Mouse (Mus musculus) G1E (cell line): Measurements from ENCODE around the gene Wwox. TPM values are rescaled to one million over a fixed set of nuclear protein-coding genes. Genes with fewer than 3 reads are reported as not detected.

Source experiments
- ATAC-seq: 2 replicates; pipeline ENCODE4 v1.8.0; 2016; ENCODE audit warnings: mild to moderate bottlenecking; ENCODE audit not compliant: insufficient number of reproducible peaks, poor library complexity, low FRiP score, severe bottlenecking; ENCODE audit errors: extremely low read depth
- DNase-seq: peaks from one replicate; pipeline ENCODE4 v3.0.0; 2012; ENCODE audit warnings: low spot score
- H3K27me3 ChIP-seq: 2 replicates; pipeline ENCODE4 v1.6.1; 2012; ENCODE audit warnings: mild to moderate bottlenecking, low read length, inconsistent platforms; ENCODE audit not compliant: insufficient read depth
- H3K36me3 ChIP-seq: replicated peaks from 2 replicates; pipeline ENCODE3; 2012; ENCODE audit warnings: mild to moderate bottlenecking, inconsistent platforms
- H3K4me1 ChIP-seq: 2 replicates; pipeline ENCODE4 v1.6.1; 2012; ENCODE audit warnings: low read depth, low read length, inconsistent platforms, mixed read lengths; ENCODE audit not compliant: insufficient read depth
- H3K4me3 ChIP-seq: 2 replicates; pipeline ENCODE4 v1.5.1; 2012; ENCODE audit warnings: low read depth, mild to moderate bottlenecking, inconsistent platforms, low read length, moderate library complexity, mixed read lengths
- H3K9me3 ChIP-seq: replicated peaks from 2 replicates; pipeline ENCODE4 v1.6.1; 2012; ENCODE audit warnings: inconsistent platforms
- CTCF ChIP-seq: IDR thresholded peaks from 2 replicates; pipeline ENCODE4 v1.5.1; 2012; ENCODE audit warnings: low read depth, low read length, inconsistent platforms, mixed read lengths
- GATA1 ChIP-seq: IDR thresholded peaks from 2 replicates; pipeline ENCODE4 v1.6.1; 2012; ENCODE audit warnings: borderline replicate concordance, low read length, inconsistent platforms, mixed read lengths
- GATA2 ChIP-seq: IDR thresholded peaks from 2 replicates; pipeline ENCODE4 v1.6.1; 2012; ENCODE audit warnings: low read depth, low read length, inconsistent platforms, borderline replicate concordance
- POLR2AphosphoS5 ChIP-seq: IDR thresholded peaks from 2 replicates; pipeline ENCODE4 v1.6.1; 2012; ENCODE audit warnings: low read depth, low read length, inconsistent platforms; ENCODE audit not compliant: insufficient replicate concordance
- TAL1 ChIP-seq: conservative IDR thresholded peaks from 2 replicates; pipeline ENCODE4 v1.6.1; 2012; ENCODE audit warnings: low read depth, low read length, inconsistent platforms, mixed read lengths
- polyA plus RNA-seq: library from polyadenylated mRNA; stranded (reverse); fragments of >175 nt; gene quantifications from 2 replicates; pipeline ENCODE4 v1.2.3, GENCODE M21; 2012
- total RNA-seq, 2 experiments: library from RNA; stranded (forward) in 1 of 2; stranded (reverse) in 1 of 2; fragments of 200-1000 nt in 1 of 2; fragments of >200 nt in 1 of 2; fragmentation: Nextera tagmentation in 1 of 2; gene quantifications; 2 replicates each; pipeline ENCODE4 v1.2.3; 2014 to 2017

Wwox gene
- total and polyA plus RNA-seq, 3 experiments = 5.8 to 33.9 (median 7.2) TPM

DNA sequence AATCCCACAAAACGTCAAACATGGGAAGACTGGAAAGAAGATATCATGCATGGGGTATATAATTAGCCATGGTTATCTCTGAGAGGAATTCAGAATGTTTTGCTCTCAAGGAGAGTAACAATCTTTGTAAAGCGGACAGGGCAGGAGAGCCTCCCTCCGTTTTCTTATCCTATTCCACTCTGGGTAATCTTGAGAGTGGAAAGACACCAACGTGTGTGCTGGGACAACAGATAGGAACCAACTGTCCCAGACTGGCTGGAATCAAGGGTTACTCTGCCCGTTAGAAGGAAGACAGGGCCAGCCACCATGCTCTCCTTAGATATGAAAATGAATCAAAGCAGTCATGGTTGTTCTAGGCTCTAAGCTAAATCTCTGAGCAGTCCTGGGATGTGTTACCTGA, 650.7 kb downstream of the Wwox start:
- DNase-seq (no peak), ATAC-seq (no peak)
- no peaks in the 10 kb centered on the region for H3K4me1 ChIP-seq
- peaks cover 66% of the 10 kb centered on the region for H3K9me3 ChIP-seq
- H3K4me3 ChIP-seq = no peak overlapping the region
- no peak for TF ChIP-seq CTCF
- no peak for TF ChIP-seq GATA2
- no peak for TF ChIP-seq POLR2AphosphoS5
- TF ChIP-seq TAL1 = no peak
- TF ChIP-seq GATA1 = no peak
- no peaks in the 10 kb centered on the region for H3K27me3 ChIP-seq
- no peaks in the 10 kb centered on the region for H3K36me3 ChIP-seq

GRCm38 (mm10) chr8:115095548-115095947, 656.1 kb downstream of the Wwox start:
- H3K9me3 ChIP-seq = peaks cover 65% of the 10 kb centered on the region
- DNase-seq = no peak
- ATAC-seq = no peak
- H3K4me3 ChIP-seq = no peak overlapping the region
- H3K4me1 ChIP-seq = no peaks in the 10 kb centered on the region
- H3K27me3 ChIP-seq = no peaks in the 10 kb centered on the region
- TF ChIP-seq POLR2AphosphoS5 = no peak
- no peak for TF ChIP-seq TAL1
- TF ChIP-seq GATA1 = no peak
- no peak for TF ChIP-seq CTCF
- no peak for TF ChIP-seq GATA2
- no peaks in the 10 kb centered on the region for H3K36me3 ChIP-seq

DNA sequence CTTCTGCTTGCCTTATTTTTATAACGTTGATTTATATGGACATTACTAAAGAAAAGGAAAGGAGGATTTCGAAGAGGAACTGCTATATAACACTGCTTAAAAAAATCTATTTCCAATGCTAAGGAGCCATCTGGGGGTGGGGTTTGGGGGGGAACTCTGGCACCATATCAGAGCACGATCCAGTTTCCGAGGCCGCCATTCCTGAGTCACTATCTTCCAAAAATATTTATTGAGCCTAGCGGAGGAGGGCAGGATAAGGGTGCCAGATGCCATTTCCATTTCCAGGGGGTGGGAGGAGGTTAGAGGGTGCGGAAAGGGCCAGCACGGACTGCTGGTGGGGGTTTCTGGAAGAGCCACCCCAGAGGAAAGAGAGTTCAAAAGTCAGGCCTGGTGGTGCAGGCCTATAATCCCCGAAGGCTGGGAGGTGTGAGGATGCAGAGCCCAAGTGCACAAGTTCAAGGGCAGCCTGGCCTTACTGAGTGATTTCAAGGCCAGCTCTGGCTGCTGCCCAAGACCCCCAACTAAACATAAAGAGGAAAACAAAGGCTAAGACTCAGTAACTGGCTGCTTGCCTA, 658.6 kb downstream of the Wwox start:
- peaks cover 72% of the 10 kb centered on the region for H3K9me3 ChIP-seq
- DNase-seq (no peak), ATAC-seq (no peak)
- no peaks in the 10 kb centered on the region for H3K36me3 ChIP-seq
- H3K4me3 ChIP-seq = no peak overlapping the region
- no peaks in the 10 kb centered on the region for H3K27me3 ChIP-seq
- no peaks in the 10 kb centered on the region for H3K4me1 ChIP-seq
- TF ChIP-seq POLR2AphosphoS5 = no peak
- no peak for TF ChIP-seq TAL1
- TF ChIP-seq GATA2 = no peak
- TF ChIP-seq CTCF = no peak
- no peak for TF ChIP-seq GATA1

DNA sequence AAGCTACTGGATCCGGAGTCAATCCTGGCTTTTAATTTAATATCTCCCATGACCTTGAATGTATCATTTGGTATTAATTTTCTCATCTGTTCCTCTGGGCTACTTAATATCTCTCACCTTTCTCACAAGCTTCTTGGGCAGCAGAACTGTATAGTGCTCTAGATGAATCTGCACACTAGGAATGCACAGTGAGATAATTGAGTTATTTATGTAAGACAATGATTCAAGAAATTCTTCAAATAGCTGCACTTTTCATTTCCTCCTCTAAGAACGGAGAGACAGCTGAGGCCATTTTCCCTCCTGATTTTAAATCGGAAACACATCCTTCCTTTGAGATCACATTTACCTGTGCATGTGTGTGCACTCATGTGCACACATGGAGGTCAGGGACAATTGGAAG, 669.9 kb downstream of the Wwox start:
- no peak overlapping the region for H3K4me3 ChIP-seq
- no peaks in the 10 kb centered on the region for H3K36me3 ChIP-seq
- ATAC-seq (no peak), DNase-seq (no peak)
- peaks cover 54% of the 10 kb centered on the region for H3K9me3 ChIP-seq
- H3K27me3 ChIP-seq = no peaks in the 10 kb centered on the region
- TF ChIP-seq CTCF (no peak), POLR2AphosphoS5 (no peak), GATA1 (no peak)
- H3K4me1 ChIP-seq = no peaks in the 10 kb centered on the region

DNA sequence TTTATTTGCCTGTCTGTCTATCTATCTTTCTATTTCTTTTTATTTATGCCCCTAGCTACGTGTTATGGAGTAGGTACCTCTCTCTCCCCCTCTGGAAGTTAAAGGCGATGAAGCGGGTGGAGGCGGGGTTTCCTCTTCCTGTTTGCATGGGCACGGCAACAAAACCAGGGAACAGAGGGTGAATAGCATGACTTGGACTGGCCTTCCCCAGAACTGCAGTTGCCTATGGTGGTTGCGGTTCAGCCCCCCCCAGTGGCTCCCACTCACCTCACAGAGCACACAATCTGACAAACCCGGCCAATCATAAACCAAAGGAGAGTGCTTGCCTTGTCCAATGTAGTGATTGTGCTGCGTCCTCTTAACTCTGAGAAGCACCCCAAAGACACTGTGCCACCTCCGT, 671.0 kb downstream of the Wwox start:
- TF ChIP-seq CTCF = no peak
- no peak for TF ChIP-seq POLR2AphosphoS5
- TF ChIP-seq GATA2 = no peak
- TF ChIP-seq TAL1 = no peak
- no peak for TF ChIP-seq GATA1
- H3K27me3 ChIP-seq = no peaks in the 10 kb centered on the region
- H3K4me1 ChIP-seq = no peaks in the 10 kb centered on the region
- no peak overlapping the region for H3K4me3 ChIP-seq
- peaks cover 60% of the 10 kb centered on the region for H3K9me3 ChIP-seq
- no peak for DNase-seq
- no peak for ATAC-seq
- no peaks in the 10 kb centered on the region for H3K36me3 ChIP-seq

DNA sequence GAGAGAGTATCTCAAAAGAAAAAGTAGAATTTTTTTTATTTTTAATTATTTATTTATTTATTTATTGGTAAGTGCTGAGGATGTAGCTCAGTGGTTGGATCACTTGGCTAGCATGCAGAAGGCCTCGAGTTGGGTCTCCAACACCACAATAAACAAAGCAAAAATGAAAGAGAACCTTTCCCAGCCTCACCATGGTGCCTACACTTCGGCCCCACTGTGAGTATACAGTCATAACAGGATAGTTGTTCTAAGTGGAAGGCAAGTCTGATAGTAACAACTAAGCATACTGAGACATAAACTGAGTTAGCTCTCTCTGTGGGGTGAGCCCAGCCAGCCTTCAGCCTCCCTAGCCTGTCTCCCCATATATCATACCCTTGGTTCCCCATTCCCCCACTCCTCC, 672.6 kb downstream of the Wwox start:
- Histone ChIP-seq H3K27me3 (no peaks in the 10 kb centered on the region), H3K36me3 (no peaks in the 10 kb centered on the region), H3K9me3 (peaks cover 66% of the 10 kb centered on the region), H3K4me1 (no peaks in the 10 kb centered on the region), H3K4me3 (no peak overlapping the region)
- DNase-seq (no peak), ATAC-seq (no peak)
- TF ChIP-seq POLR2AphosphoS5 = no peak
- TF ChIP-seq TAL1 = no peak
- TF ChIP-seq CTCF = no peak
- TF ChIP-seq GATA2 = no peak
- no peak for TF ChIP-seq GATA1
